Mouse (Mus musculus) c-Kit-positive CD71-positive TER-119-negative erythroid progenitor cells, embryonic 14.5 days (primary cell): ENCODE measurements at regions not wholly inside any gene's neighbourhood (a gene's known extent, or its start where the extent isn't known, plus 50 kb on each side); places are given as distances from the start of the nearest gene placed in this dataset.

Source experiments
- DNase-seq: peaks from one replicate; pipeline ENCODE4 v3.0.0-alpha.2; 2013; ENCODE audit warnings: low read depth

- DNase-seq = no peak
Measured at GRCm38 (mm10) chr4:56686141-56686540, 53.7 kb upstream of the Gm26657 start.

DNA sequence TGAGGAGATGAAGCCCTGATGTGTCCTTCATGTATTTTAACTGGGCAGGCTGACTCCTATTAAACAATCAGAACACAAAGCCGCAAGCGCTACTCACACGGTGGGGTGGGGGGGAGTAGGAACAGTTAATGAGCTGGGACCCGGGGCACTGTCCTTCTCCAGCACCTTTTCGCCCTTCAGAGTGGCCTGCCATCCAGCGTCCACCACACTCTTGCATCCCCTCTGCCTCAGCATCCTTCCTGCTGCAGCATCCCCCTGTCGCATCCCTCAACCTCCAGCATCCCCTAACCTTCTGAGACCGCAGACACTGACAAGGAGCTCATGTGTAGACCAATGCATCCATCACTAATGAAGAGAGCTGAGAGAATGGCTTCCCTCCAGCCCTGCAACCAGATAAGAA, 54.2 kb upstream of the Gm26657 start:
- no peak for DNase-seq

- DNase-seq = peak; percentile 46
Measured at GRCm38 (mm10) chr4:56685123-56685522, 54.7 kb upstream of the Gm26657 start.

- no peak for DNase-seq
Measured at GRCm38 (mm10) chr4:56684031-56684430, 55.8 kb upstream of the Gm26657 start.

- DNase-seq = no peak
Measured at GRCm38 (mm10) chr4:56681121-56681520, 58.7 kb upstream of the Gm26657 start.

- DNase-seq = no peak
Measured at GRCm38 (mm10) chr4:56673868-56674267, 66.0 kb upstream of the Gm26657 start.

- DNase-seq = no peak
Measured at GRCm38 (mm10) chr4:56664921-56665320, 74.9 kb upstream of the Gm26657 start.

- DNase-seq = no peak
Measured at GRCm38 (mm10) chr4:56661816-56662215, 78.1 kb upstream of the Gm26657 start.

DNA sequence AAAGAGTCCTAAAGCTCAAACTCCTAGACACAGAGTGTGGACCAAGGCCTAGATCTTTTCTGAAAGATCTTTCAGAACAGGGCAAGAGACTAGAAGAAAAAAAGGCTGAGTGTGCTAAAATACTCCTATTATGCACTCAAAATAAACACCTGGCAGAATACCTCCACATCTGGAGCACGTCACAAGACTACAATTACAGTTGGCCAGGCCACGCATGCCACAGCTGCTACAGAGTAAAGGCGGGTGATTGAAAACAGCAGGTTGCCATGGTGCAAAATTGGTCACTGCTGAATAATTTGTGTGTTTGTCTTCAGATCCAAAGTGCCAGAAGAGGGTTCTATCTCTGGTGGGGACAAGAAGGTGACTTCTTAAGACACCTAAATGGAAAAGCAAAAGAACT, 82.8 kb upstream of the Gm26657 start:
- DNase-seq = no peak

DNA sequence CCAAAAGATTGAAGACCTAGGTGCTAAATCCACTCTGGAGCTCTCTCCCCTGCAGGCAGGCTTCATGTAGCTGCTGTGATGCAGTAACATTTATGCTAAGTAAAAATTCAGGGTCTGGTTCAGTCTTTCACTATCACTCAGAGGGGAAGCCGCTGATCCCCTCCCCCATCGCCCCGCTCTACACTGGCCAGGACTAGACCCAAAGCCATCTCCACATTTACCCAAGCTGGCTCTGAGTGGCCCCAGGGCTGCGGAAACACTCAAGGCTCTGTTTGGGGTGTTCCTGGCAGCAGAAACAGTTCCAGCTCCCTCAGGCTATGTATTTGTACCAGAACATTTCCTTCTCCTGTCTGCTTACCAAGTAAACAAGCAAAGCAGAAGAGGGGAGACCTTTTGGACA, 85.5 kb upstream of the Gm26657 start:
- DNase-seq = no peak

GRCm38 (mm10) chr4:56652819-56653218, 87.1 kb upstream of the Gm26657 start:
- DNase-seq = no peak

DNA sequence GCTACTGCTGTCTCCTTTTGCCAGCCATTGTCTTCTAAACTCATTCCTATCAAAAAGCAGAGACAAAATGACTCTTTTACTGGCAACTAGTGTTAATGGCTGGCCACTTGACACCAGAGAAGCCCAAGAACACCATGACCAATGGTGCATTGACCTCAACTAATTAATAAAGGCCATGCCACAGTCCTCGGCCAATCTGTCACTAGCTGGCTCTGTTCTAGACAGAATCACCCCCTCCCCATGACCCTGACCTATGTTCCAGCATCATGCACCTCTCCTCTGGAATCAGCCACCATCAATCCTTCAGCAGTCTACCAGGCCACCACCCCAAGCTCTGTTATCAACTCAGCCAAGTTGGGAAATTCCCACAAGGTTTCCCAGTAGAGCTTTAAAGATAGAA, 90.1 kb upstream of the Gm26657 start:
- DNase-seq = no peak

GRCm38 (mm10) chr4:56643999-56644962, 95.6 kb upstream of the Gm26657 start:
- DNase-seq = no peak

DNA sequence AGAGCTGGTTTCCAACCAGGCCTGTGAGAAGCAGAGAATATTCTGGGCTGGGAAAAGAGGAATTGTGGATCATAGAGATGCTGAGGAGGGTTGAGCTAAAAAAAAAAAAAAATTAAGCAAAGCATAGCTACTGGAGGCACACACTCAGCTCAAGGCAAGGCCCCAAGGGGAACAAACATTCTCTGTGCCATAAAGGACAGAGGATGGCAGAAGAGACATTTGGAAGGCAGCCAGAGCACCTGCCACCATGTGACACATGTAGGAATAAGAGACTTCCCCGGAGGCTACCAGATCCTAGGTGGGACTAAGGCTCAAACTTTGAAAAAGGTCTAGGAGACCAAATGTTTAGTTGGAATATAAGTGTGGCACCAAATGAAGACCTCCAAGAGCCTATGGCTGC, 96.4 kb upstream of the Gm26657 start:
- no peak for DNase-seq

DNA sequence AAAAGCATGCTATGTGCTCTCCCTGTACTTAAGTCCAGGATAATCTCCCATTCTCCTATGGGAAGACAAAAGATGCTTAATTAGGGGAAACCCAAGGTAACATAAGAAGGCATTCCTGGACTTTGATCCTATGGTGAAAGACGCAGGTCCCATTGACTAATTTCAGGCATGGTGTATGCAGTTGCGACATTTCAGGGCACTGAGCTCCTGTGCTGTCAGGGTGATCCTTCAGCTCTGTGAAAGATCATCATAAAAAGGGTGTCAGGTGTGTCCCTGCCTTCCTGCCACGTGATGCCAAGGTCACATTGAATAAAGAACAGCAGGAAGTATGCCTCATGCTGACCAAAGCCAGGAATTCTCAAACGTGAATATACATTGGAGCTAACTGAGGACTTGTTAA, 100.2 kb upstream of the Gm26657 start:
- no peak for DNase-seq

- no peak for DNase-seq
Measured at GRCm38 (mm10) chr4:56638704-56639478, 101.0 kb upstream of the Gm26657 start.

DNA sequence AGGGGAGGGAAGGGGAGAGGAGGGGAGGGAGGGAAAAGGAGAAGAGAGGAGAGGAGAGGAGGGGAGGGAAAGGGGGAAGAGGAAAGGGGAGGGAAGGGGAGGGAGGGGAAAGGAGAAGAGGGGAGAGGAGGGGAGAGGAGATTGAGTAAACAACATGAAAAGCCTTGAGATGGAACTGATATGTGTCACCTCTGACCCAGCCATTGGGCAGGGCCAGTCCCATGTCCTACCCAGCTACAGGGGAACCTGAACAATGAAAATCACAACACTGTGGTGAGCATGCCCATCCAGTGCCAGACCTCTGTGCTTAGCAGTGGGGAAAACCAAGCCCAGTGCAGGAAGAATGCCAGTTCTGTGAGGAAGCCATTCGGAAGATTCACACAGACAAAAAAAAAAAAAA, 103.6 kb upstream of the Gm26657 start:
- DNase-seq = no peak

- no peak for DNase-seq
Measured at GRCm38 (mm10) chr4:56633528-56633927, 106.3 kb upstream of the Gm26657 start.

DNA sequence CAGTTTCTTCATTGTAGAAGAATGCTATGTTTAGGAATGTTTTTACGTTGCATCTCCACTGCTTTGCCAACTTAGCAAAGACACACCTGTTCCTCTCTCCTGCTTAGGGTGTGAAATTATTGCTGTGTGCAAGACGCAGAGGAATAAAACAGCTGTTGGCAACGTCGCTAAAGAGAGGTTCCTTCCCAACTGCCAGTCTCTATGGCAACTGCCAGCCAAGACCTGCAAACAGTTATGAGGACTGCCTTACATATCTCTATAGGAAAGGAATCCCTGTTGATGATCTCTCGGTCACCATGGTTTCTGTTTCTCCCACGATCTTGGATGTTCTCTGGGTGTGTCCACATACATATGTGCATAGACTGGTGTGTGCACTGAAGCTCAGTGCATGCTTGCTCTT, 109.6 kb upstream of the Gm26657 start:
- DNase-seq = no peak

- no peak for DNase-seq
Measured at GRCm38 (mm10) chr4:56627206-56627605, 112.7 kb upstream of the Gm26657 start.

- DNase-seq = no peak
Measured at GRCm38 (mm10) chr4:56621782-56622181, 118.1 kb upstream of the Gm26657 start.

- DNase-seq = no peak
Measured at GRCm38 (mm10) chr4:56621356-56621755, 118.5 kb upstream of the Gm26657 start.

DNA sequence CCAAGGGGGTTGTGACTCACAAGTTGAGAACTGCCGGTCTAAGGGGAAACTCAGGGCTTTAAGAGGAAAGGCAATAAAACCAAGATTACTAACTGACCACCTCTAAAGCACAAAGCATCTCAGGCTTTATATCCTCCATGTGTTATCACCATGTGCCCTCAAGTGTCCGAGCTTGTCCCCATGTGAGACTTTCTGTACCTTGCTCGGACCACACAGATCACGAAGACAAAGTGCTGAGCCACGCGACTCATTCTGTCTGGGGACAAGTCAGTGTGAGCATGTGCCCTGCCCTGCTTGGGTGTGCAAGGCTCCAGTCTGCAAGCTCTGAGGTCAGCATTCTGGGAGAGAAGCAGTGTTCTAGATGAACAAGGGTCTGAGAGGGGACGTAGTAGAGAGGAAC, 119.2 kb upstream of the Gm26657 start:
- no peak for DNase-seq
